Mouse (Mus musculus): ENCODE data around the gene Tbxas1. TPM values are rescaled to one million over a fixed set of nuclear protein-coding genes. Genes with fewer than 3 reads are reported as not detected.

Gene Tbxas1
- total RNA-seq, 2 experiments from 2014 or later = 2.4 to 3.3 TPM

DNA sequence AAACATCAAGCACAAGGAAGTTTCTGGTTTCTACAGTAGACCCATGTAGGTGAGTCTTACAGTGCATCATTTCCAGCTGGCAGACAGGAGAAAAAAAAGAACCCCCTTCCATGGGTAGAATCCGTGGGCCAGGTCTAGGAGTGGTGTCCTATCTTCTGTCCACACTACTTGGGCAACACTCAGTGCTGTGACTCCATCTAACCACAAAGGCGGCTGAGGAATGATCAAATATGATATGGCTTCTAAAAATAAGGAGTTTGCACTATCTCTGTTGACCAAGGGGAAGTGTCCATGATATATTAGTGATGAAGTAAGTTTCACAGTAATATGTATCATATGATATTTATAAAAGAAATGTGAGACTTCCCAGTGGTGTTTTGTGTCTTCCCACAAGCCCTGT is 16.8 kb downstream of the Tbxas1 start:
- DNase-seq (ENCODE audit: low spot score in 2 of 2) = no peak

DNA sequence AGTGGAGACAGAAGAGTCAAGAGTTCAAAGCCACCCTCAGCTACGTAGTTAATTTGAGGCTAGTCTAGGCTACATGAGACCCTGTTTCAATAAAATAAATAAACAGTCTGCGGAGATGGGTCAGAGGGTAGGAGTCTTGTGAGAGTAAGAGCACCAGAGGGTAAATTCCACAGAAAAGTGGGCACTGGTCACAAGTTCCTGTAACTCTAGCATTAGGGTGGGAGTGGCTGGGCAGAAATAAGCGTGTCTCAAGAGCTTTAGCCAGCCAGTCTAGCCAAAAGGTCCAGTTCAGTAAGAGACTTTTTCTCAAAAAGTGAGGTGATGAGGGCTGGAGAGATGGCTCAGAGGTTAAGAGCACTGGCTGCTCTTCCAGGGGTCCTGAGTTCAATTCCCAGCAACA is 18.4 kb downstream of the Tbxas1 start:
- DNase-seq (ENCODE audit: low spot score in 2 of 2) = no peak

DNA sequence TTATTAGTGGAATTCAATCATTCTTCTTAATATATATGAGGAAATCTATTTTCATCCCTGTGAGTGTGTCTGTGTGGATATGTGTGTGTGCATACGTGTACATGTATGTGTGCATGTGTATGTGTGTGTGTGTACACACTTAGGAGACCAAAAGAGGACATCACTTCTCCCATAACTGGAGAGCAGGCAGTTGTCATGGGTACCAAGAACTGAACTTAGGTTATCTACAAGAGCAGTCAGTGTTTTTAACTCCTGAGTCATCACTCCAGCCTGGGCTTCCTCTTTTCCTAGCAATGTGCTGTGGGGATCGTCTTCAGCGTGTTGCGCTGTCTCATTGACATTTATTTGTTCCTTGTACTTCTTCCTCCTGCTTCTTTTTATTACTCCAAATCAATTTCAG is 24.9 kb downstream of the Tbxas1 start:
- no peak for DNase-seq (ENCODE audit: low spot score in 2 of 2)

DNA sequence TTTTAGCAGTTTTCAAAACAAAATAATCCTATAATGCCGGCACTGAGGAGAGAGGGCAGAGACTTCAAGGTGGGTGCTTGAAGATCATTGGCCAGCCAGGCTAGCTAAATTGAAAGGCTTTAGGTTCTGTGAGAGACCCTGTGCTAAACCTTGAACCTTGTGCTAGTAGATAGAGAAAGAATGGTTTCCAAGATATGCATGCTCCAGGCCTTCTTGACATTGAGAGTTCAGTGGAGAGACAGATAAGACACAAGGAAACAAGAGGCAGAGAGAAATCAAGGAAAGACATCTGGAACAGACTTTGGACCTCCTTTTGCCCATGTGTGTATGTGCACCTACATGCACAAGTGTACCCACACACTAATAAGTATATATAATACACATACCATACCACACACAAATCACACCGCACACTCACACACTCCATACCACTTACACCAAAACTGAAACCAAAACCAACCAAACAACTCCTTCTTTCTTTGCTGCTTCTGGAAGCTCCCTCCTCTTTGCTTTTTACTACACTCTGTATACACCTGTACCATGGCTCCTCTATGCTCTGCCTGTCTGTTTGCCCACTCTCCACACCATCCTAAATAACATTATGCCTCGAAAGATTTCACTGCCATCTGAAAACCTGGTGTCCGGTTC is 25.4 kb downstream of the Tbxas1 start:
- no peak for DNase-seq (ENCODE audit: low spot score in 2 of 2)

DNA sequence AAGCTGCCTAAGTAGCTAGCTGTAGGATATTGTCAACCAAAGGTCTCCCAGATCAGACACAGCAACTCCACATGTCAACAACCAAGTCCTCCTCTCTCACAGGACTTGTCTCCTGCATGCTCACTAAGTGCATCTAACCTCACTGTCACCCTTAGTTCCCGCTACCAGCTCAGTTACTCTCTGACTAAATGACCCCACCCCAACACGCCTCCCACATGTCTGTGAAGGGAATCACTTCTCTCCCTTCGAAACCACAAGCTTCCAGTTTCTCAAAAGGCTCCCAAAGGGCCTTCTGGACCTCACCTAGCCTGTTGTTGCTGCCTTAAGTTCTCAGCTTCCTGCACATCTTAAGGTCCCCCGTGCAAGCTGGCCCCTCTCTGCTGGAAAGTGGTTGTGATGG is 25.9 kb downstream of the Tbxas1 start:
- no peak for DNase-seq (ENCODE audit: low spot score in 2 of 2)

DNA sequence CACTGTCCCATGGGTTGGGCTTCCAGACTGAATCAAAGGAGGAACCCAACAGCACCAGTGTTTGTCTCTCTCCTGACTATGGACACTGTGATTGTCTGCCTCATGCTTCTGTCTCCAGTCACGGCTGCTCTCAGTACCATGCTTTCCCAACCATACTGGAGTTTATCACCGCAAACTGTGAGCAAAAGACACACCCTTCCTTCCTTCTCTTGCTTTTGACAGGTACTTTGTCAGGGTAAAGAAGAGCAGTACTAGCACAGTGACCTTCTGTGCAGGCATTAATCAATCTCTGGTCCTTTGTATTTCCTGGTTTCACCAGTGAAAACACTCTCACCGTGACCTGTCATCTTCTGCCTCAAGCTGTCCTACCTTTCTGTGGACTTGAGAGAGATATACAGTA is 26.4 kb downstream of the Tbxas1 start:
- DNase-seq (ENCODE audit: low spot score in 2 of 2) = no peak

DNA sequence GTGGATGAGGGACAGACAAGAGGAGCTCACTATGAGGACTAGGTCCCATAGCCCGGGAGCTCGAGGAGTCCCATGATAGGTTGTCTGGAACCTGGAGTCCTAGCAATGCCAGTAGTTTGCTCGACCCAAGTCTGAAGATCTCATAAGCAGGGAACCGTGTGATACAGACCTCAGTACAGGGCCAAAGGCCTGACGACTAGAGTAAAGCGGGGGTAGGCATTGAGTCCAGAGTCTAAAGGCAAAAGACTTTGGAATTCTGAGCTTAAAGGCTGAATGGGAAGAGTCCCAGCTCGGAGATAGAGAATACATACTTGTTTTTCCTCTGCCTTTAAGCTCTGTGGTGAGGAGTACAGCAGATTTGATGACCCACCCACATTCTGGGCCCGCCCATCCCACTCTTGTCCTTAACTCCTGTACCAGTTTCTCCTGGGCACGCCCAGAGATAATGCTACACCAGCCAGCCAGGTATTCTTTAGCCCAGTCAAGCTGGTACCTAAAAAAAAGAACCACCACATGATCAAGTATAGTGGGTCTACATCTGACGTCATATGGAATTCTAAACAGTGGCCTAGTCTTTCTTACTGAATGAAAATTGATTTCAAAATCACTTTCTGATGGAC is 27.7 kb downstream of the Tbxas1 start:
- no peak for DNase-seq (ENCODE audit: low spot score in 2 of 2)

DNA sequence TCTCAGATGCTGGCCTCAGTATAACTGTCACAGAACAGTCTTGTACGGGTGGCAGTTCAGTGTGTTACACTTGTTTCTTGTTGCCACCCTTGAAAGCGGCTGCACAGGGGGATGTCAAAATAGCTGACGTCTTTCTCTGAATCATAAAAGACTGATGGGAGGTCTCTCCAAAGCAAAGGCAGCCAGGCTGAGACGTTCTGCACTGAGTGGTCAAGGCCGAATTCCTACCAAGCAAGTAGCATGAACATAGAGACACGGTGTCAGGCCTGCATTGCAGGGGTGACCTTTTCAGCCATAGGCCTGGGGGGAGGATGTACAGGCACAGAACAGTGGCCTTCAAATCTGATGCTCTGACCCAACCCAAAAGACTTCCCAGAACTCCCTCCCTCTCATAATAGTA is 30.8 kb downstream of the Tbxas1 start:
- DNase-seq (ENCODE audit: low spot score in 2 of 2) = no peak

DNA sequence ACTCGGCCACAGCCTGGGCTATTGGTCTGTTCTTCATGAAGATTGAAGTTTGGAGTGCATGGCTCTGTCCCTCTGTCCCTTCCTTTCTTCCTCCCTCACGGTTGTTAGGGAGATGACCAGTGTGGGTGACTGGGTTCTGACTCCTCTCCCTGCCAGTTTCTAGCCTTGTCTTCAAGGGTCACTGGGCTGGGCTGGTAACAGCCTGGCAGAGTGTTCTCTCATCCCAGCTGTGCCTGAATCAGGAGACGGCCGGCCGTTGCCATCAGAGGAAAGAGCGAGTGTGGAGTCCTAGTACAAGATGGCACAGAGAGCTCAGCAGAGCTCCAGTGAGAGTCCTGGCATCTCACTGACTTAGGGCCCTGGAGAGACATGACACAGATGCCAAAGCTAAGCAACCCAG is 33.2 kb downstream of the Tbxas1 start:
- DNase-seq (ENCODE audit: low spot score in 2 of 2) = no peak

DNA sequence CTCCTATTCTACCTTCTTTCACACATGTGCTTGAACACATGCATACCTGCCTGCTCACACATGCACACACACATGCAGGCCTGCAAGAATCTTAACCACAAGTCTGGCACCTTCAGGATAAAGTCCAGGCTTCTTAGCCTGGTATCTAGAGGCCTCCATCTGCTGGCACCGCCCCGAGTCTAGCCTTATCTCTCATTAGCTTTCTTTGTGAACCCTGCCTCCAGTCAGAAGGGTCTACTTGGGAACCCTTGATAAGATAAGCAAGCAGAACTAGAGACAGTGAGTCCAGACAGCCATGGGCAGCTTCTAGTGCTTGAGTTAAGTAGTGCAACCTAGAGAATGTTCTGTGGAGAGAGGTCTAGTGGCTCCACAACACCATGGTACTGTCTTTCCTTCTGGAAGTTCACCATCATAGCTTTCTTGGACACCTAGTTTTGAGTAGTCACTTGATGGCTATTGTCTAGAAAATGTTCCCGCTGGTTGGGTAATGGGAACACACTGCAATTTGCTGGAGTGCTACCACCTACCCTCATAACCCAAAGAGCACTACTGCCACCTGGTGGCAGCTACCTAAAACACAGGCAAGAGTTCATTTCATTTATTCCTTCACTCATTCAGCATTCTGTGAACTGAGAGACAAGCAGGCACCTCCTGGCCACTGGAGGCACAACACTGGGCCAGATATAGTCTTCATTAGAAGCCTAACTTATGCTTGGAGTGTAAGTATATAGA is 35.8 kb downstream of the Tbxas1 start:
- peak; percentile 31 to 40 for DNase-seq (ENCODE audit: low spot score in 2 of 2)

DNA sequence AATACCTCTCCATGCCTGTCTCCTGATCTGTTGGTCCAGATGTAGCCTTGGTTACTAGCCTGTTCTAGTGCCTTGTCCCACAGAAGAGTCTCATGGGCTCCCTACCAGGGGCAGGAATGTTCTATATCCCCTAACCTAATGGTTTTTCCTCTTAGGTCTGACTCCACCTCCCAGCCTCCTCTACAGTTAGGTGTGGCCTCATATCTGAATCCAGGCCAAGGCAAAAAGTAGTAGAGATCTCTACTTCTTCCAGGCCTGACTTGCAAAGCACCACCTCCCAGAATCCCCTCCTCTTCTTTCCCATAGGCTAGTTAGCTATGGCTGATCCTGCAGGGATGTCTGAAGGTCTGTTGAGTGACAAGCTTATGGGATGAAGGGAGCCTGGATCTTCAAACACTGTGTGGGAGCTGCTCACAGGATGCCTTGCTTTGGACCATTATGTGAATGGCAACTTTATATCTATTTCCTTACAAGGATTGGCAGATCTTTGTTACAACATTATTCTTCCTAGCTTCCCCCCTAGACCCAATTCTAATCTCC is 37.0 kb downstream of the Tbxas1 start:
- DNase-seq (ENCODE audit: low spot score in 2 of 2) = no peak

DNA sequence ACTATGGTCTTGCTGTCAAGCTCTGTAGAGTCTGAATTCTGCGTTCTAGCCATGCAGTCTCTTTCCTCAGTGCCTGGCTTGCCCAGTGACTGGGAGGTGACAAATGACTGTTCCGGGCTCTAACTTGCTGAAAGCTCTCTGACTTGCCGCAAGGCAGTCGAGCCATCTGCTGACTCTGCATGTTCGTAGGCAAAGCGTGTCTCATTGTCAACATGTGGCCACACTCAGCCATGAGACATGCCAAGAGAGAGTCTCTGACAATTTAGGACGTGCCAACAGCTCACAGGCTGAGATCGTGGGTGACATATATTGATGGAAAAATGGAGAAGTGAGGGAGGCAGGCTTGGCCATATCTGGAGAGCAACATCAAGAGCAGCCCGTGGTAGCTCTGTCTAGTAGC is 37.6 kb downstream of the Tbxas1 start:
- no peak for DNase-seq (ENCODE audit: low spot score in 2 of 2)

DNA sequence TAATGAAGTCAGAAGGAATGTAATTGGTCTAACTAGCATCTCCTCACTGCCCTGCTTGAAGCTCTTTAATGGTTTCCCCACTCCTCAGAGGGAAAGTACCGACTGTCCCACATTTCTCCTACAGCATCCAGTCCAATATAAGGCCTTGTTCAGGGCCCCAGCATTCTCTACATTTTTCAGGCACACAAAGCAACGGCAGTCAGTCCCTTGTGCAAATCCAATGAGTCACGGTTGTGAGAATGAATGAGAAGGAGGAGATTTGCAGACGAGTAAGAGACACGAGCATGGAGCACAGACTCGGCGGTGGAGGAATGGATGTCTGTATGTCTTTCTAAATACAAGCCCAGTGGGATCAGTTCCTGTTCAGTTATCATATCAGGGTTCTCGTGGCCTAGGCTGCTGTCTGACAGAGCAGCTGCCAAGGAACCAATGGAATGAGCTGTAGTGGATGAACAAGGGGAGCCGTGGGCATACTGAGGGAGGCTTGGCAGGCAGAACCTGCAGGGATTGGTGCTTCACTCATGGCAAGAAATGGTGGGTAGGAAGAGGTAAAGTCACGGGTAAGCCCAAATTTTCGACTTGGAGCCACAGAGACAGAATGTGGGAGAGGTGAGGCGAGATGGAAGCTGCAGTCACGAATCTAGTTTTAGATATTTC is 38.3 kb downstream of the Tbxas1 start:
- DNase-seq (ENCODE audit: low spot score in 2 of 2) = no peak

DNA sequence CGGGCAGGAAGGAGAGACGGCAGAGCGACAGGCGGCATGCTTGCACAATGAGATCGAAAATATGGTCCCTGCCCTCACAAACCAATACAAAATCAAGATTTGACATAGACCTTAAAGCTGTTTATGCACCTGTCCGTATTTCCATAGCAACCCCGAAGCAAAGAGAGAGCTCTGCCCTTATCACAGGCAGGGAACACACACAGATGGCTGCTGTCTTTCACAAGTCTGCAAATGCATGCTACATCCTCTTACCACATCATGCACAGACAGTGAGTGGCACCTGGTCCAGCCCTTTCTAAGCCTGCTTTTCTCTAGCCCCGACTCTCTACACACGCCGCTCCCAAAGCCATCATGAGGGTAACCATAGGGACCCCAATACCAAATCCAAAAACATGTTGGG is 39.0 kb downstream of the Tbxas1 start:
- no peak for DNase-seq (ENCODE audit: low spot score in 2 of 2)

DNA sequence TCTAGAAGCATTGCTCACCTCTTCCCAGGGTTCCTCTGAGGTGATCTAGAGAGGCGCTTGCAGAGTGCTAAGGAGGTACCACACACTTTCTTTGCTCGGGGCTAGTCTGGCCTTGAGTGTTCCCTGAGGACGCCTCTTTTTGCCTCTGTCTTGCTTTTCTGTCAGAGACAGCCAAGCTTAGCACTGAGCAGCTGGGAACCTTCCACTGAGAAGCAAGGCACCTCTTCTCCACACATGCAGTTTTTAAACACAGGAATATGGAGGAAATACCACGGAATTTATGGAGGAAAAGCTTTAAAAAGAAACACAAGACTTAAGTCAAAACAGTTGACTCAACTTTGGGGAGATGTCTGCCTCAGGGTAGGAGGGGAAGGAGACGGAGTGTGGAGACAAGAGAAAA is 40.6 kb downstream of the Tbxas1 start:
- DNase-seq (ENCODE audit: low spot score in 2 of 2) = no peak

DNA sequence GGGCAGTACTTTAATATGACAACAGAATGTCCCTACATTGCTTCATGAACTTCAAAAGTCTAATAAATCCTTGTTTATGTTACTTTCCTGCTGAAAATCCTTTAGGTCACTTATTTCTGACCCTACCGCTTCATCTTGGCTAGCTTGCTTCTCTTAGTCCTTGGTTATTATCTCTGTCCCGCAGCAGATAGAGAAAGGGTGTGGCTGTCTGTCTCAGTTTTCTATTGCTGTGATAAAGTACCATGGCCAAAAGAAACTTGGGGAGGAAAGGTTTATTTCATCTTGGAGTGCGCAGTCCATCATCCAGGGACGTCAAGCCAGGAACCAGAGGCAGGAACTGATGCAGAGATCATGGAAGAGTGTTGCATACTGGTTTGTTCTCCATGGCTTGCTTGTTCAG is 41.4 kb downstream of the Tbxas1 start:
- no peak for DNase-seq (ENCODE audit: low spot score in 2 of 2)

DNA sequence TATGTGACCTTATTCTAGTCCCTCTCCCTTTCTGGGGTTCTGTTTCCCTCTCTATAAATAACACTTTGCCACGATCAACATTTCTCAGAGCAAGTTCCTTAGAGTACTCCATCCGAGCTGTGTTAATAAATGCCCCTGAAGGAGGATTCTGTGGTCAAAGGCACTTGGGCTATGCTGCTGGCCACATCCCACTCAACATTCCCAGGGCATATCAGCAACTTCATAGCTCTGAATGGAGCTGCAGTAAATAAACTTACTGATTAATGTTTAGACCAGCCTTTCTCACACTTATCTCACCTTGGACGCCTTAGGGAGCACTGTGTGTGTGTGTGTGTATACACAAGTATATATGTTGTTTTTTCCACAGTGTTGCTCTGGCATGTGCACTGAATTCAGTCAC is 42.2 kb downstream of the Tbxas1 start:
- DNase-seq (ENCODE audit: low spot score in 2 of 2) = no peak

DNA sequence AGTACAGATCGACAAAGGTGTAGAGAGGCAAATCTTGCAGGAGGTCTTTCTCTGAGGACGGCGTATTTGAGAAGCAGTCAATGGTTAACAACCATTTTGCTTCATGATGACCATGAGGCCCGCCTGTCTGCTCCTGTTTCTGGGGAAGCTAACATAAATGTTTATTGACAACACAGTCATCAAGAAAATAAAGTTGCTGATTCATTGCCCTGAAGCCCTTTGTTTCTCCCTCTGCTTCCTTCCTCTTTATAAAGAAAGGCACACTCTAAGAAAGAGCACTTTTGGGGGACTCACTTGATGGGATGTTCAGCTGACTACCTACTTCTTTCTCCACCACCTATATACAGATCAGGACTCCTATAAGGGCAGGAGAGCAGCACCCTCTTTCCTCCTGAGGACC is 43.5 kb downstream of the Tbxas1 start:
- DNase-seq (ENCODE audit: low spot score in 2 of 2) = no peak

DNA sequence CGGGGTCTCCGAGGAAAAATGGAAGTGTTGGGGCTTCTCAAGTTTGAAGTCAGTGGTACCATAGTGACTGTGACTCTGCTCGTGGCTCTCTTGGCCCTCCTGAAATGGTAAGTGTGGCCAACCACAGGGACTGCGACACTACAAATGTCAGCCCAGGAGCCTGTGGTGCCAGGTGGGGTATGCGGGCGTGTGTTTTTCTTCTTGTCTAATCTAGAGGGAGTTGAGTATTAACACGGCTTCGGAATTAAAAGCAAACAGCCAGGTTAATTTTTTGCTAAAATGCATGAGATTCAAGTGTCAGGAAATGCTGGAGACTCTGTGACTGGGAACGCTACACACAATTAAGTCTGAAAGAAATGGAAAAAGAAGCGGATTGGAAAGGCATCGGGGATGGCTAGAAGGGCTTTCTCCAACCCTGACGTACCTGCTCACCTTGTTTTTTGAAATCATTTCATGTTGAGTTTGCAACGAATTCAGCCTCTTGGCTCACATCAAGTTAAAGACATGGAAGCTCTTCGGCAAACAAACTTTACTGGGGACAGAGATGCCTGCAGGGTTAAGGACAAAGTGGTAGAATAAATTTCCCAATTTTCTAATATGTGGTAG is 44.0 kb downstream of the Tbxas1 start:
- no peak for DNase-seq (ENCODE audit: low spot score in 2 of 2)

DNA sequence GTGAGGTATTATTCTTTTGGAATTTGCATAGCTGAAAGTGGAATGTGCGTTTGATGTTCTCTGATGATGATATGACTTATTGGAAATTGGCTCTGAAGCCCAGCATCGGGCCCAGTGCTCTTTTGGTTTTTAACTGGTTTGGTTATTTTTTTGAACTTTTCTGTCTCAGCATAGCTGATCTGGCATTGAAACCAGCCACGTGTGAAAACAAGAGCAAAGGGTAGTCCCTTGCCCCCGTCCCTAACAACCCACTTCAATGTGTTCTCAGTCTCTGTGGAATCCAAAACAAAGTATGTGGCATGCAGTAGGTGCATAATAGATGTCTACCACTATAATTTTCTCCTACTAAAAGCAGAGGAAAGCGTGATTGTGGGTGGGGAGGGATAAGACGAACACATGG is 44.9 kb downstream of the Tbxas1 start:
- no peak for DNase-seq (ENCODE audit: low spot score in 2 of 2)

DNA sequence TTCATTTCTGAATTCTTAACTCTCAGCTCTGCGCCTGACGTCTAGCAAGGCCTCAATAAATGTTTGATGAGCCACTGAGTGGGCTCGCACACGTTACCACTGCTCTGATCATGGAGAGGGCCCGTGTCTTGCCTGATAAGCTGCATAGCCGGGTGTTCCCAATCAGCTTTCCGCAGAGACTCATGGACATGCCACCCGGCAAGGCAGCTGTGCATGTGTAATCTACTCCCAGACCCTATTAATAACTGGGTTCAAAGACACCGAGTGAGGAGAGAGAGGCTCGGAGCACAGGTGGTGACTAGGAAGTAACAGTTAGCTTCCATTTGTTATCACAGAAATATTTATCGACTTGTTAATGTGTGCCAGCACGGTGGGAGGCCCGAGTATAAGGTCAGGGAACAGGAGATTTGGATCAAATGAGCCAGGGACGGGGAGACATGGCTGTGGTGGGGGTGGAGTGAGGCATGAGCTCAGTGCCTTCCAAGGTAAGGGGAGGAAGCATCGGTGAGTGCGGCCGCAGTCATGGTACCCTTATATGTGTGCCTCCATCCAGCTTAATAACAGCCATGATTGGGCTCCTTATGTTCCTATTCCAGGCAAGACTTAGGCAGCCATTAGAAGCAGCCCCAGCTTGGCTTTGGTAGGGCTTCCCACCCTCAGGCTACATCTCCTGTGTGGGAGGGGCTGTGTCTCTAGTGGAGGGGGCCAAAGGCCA is 46.0 kb downstream of the Tbxas1 start:
- no peak for DNase-seq (ENCODE audit: low spot score in 2 of 2)
